Mouse (Mus musculus): ENCODE data around the gene Per3. TPM values are rescaled to one million over a fixed set of nuclear protein-coding genes. Genes with fewer than 3 reads are reported as not detected.

Per3 gene
- polyA plus RNA-seq, 1 experiment from 2014 or later: 9.2 TPM

DNA sequence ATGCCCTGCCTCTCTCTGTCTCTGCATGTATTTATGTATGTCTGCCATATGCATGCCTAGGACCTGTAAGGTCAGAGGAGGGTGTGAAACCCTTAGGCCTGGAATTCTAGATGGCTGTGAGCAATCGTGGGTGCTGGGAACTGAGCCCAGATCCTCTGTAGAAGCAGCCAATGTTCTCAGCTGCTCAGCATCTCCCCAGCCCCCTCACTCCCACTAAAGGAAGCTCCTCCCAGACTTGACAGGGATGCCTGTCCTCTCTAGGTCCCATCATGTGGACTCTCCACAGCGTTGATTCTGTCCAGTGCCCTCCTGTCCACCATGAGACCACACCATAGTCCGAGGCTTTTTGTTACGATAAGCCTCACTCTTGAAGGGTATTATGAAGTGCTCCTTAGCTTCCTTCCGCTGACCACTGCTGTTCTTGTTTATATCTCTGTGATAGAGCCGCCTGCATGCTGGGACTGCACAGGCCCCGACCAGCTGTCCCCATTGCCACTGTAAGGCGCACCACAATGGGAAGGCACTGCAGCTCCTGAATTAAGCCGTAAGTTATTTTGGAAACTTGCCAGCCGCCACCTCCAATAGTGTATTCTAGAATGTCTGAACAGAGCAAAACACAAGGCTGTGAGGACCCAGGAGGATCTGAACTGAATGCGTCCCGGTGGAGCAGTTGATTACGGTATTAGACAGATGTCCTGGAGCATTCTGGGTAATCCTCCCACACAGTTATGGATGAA, 87.9 kb downstream of the Per3 start:
- H3K27me3 ChIP-seq (ENCODE audit: control insufficient read depth, insufficient read depth, low read depth, low read length): no peaks in the 10 kb centered on the region
- ATAC-seq (ENCODE audit: low read depth): peak; percentile 36; the same call in 1 of the 2 replicates
- no peak overlapping the region for H3K4me3 ChIP-seq (ENCODE audit: low read length)
- H3K4me1 ChIP-seq (replicated peaks; ENCODE audit: control insufficient read depth, insufficient read depth, low read length): no peaks in the 10 kb centered on the region
- no peaks in the 10 kb centered on the region for H3K36me3 ChIP-seq (ENCODE audit: control insufficient read depth, insufficient read depth, low read length)
- no peak overlapping the region for H3K27ac ChIP-seq (ENCODE audit: low read length)
- no peak overlapping the region for H3K9ac ChIP-seq (ENCODE audit: low read length)
- no peaks in the 10 kb centered on the region for H3K9me3 ChIP-seq (ENCODE audit: control insufficient read depth, low read length)
- WGBS: 49% methylated on average over 13 of the region's 13 CpGs
- no peak overlapping the region for H3K4me2 ChIP-seq (ENCODE audit: low read depth, low read length)

Other genes with a start within 250 kb of the Per3 start
- 44.3 and 46.3 TPM in 2 replicates for gene Errfi1, start 190.7 kb downstream of the Per3 start, polyA plus RNA-seq (2015; fragmentation: Nextera tagmentation; extraction: Ambion mirVana)
- 403 and 411 TPM in 2 replicates for gene Park7, start 130.2 kb downstream of the Per3 start, polyA plus RNA-seq (2015; fragmentation: Nextera tagmentation; extraction: Ambion mirVana)
- gene Tnfrsf9, start 130.1 kb downstream of the Per3 start, polyA plus RNA-seq (2015; fragmentation: Nextera tagmentation; extraction: Ambion mirVana): 0.45 and 0.49 TPM in 2 replicates
- gene Uts2, start 47.6 kb downstream of the Per3 start, polyA plus RNA-seq (2015; fragmentation: Nextera tagmentation; extraction: Ambion mirVana): not detected in 2 replicates
- gene Vamp3, start 13.3 kb upstream of the Per3 start, polyA plus RNA-seq (2015; fragmentation: Nextera tagmentation; extraction: Ambion mirVana): 131 and 140 TPM in 2 replicates
- not detected in 2 replicates for gene Gm13090, start 44.9 kb upstream of the Per3 start, polyA plus RNA-seq (2015; fragmentation: Nextera tagmentation; extraction: Ambion mirVana)